Mouse (Mus musculus) retina, postnatal 7 days (tissue): ENCODE results near the gene Ifne.
"Not testable (repeated sequence)": the region's sequence is repeated elsewhere in the genome, so short reads cannot be mapped to it uniquely, and the experiment has no call there.

Experiments
- DNase-seq: peaks from one replicate; pipeline ENCODE4 v3.0.0-alpha.2; 2012; ENCODE audit warnings: low read depth, low spot score

The Ifne gene

GRCm38 (mm10) chr4:88867926-88868911, 11.8 kb downstream of the Ifne start:
- DNase-seq = no peak

- DNase-seq = peak; percentile 54
Observed at GRCm38 (mm10) chr4:88867366-88867925, 12.6 kb downstream of the Ifne start.

- no peak for DNase-seq
Observed at GRCm38 (mm10) chr4:88865011-88865569, 14.9 kb downstream of the Ifne start.

DNA sequence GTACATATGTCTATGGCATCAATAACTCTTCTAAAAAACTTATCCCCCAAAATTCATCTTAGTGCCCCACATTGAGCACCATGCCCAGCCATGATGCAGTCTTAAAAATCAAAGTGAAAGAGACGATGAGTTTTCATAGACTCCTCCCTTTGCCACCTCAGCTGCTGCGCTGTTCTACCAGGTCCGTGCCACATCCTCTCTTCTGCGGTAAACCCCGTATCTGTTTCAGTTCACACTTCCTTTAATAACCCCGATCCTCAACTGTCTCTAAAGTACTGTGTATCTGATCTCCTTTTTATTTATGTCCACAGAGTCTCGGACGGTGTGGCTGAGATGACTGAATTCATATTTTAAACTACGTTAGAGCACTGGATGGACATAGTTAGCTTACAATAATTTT, 15.4 kb downstream of the Ifne start:
- no peak for DNase-seq

DNA sequence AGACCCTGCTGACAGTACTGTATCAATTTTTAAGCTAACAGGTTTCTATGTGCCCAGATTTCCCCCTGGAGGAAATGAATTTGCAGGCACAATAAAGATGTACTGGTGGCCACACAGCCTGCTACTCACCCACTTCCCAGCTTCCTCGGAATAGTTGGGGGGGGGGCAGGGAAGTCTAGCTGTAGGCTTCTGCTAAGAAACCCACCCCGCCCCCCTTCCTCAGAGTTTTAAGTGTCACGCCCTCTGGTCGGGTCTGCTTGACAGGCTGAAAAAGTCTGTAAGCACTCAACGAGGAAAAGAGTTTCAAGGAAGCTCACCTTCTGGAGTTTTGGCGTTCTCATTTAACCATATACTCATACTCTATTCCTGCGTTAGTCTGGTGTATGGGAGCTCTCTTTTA, 16.7 kb downstream of the Ifne start:
- no peak for DNase-seq

- no peak for DNase-seq
Observed at GRCm38 (mm10) chr4:88859214-88859613, 20.8 kb downstream of the Ifne start.

- no peak for DNase-seq
Observed at GRCm38 (mm10) chr4:88851026-88851763, 28.8 kb downstream of the Ifne start.

GRCm38 (mm10) chr4:88849698-88850097, 30.3 kb downstream of the Ifne start, which contains the start of gene Ifna1:
Gene Ifna1, plus strand, starts transcription at chr4:88850087.
- DNase-seq = no peak

- no peak for DNase-seq
Observed at GRCm38 (mm10) chr4:88845334-88845733, 34.7 kb downstream of the Ifne start.

DNA sequence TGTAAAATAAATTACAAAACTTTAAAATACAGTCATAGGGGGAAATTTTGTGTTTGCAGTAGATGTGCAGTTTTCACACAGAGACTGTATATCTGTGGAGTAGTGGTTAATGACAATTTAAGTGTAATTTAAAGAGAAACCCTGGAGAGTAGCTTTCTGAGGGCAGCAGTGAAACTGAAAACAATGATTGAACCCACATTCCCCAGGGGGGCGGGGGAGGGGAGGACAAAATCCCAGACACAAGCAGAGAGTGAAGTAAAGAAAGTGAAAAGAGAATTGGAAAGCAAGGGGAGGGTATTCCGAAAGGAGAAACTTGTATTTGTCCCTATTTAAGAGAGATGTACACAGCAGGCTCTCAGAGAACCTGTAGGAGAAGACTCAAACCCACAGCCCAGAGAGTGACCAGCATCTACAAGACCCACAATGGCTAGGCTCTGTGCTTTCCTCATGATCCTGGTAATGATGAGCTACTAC, 38.5 kb downstream of the Ifne start, which contains the start of gene Ifna4:
TSS of gene Ifna4 (plus strand) at position 424 of the 474 bp plus-strand sequence.
- no peak for DNase-seq

- no peak for DNase-seq
Observed at GRCm38 (mm10) chr4:88840058-88840457, 39.9 kb downstream of the Ifne start.

DNA sequence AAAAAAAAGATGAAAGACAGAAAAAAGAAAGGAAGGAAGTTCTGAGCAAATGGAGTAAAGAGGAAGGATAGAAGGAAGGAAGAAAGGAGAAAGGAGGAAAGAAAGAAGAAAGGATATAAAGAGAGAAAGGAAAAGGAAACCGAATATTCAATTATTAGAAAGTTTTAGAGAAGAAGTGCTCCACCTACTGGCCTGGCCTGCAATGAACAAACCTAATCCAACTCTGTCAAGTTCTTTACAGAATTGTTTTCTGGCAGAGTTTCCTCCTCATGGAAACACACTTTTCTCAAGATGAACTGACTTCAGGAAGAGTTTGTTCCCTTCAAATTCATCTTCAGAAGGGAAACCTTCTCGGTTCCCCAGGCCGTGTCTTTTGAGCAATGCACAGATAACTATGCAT, 41.2 kb downstream of the Ifne start:
- DNase-seq = no peak

DNA sequence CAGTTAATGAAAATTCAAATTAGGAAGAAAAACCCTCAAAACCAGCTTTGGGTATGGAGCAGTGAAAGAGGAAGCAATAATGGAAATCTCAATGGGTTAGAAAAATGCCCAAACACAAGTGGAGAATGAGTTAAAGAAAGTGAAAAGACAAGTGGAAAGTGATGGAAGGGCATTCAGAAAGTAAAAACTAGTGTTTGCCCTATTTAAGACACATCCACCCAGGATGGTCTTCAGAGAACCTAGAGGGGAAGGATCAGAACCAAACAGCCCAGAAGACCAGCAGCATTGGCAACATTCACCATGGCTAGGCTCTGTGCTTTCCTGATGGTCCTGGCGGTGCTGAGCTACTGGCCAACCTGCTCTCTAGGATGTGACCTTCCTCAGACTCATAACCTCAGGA, 44.8 kb downstream of the Ifne start, which contains the start of gene Ifna5:
TSS of gene Ifna5 (plus strand) at position 301 of the 400 bp plus-strand sequence.
- DNase-seq = not testable (repeated sequence)

DNA sequence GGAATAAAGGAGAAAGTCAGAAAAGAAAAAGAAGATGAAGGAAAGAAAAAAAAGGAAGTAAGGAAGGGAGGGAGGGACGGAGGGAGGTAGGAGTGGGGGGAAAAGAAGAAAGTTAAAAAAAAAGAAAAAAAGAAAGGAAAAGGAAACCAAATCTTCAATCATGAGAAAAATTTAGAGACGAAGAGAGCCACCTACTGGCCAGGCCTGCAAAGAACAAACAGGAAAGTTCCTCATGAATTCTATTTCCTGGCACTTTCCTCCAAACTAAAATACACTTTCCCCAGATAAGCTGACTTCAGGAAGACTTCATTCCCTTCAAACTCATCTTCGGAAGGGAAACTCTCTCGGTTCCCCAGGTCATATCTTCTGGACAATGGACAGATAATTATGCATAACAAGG, 49.5 kb downstream of the Ifne start:
- DNase-seq = no peak
